Mouse (Mus musculus): ENCODE results near the gene Hspa4l. TPM values are rescaled to one million over a fixed set of nuclear protein-coding genes. Genes with fewer than 3 reads are reported as not detected.

The Hspa4l gene
- total and polyA plus RNA-seq, 2 experiments from 2014 or later: 27.8 to 46.8 TPM

- Histone ChIP-seq H3K4me2 (ENCODE audit: low read depth, low read length) (no peak overlapping the region), H3K9me3 (replicated peaks; ENCODE audit: control insufficient read depth, low read length) (no peaks in the 10 kb centered on the region), H3K27ac (ENCODE audit: low read depth) (no peak overlapping the region), H3K4me1 (ENCODE audit: control insufficient read depth, insufficient read depth) (no peaks in the 10 kb centered on the region), H3K36me3 (replicated peaks; ENCODE audit: control insufficient read depth, insufficient read depth, low read length) (no peaks in the 10 kb centered on the region), H3K4me3 (ENCODE audit: low read depth, low read length) (no peak overlapping the region), H3K27me3 (ENCODE audit: control insufficient read depth, insufficient read depth, low read length) (no peaks in the 10 kb centered on the region), H3K9ac (replicated peaks; ENCODE audit: low read depth, low read length) (no peak overlapping the region)
- WGBS: 58% methylated on average over 1 of the region's 1 CpGs
- TF ChIP-seq CTCF (IDR thresholded peaks at IDR 0.05; ENCODE audit: low read depth): no peak
- no peak for DNase-seq (ENCODE audit: low spot score)
- no peak for ATAC-seq (ENCODE audit: insufficient read depth, low read depth)
These were observed 28.2 kb upstream of the Hspa4l start for GRCm38 (mm10) chr3:40716056-40716455.

DNA sequence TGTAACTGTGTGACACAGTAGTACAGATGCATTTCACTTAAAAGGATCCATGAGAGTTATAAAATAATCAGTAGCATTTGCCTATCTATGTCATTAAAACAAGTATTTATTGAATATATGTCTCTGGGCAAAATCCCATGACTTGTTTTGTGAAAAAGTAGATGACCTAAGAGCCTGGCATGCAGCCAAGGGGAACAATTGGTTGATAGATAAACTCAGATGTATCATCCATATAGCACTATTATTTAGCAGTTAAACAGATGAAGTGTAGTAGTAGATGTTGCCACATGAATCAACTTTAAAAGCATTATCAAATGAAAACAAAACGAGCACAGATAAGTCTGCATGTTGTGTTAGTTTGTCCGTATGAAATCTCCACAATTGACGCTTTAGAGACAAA is 25.3 kb upstream of the Hspa4l start:
- Histone ChIP-seq H3K4me1 (ENCODE audit: control insufficient read depth, insufficient read depth) (no peaks in the 10 kb centered on the region), H3K4me2 (ENCODE audit: low read depth, low read length) (no peak overlapping the region), H3K27ac (ENCODE audit: low read depth) (no peak overlapping the region), H3K9ac (replicated peaks; ENCODE audit: low read depth, low read length) (no peak overlapping the region), H3K36me3 (replicated peaks; ENCODE audit: control insufficient read depth, insufficient read depth, low read length) (no peaks in the 10 kb centered on the region), H3K27me3 (ENCODE audit: control insufficient read depth, insufficient read depth, low read length) (no peaks in the 10 kb centered on the region), H3K9me3 (replicated peaks; ENCODE audit: control insufficient read depth, low read length) (no peaks in the 10 kb centered on the region), H3K4me3 (ENCODE audit: low read depth, low read length) (no peak overlapping the region)
- WGBS: 39% methylated on average over 3 of the region's 3 CpGs
- TF ChIP-seq CTCF (IDR thresholded peaks at IDR 0.05; ENCODE audit: low read depth) (no peak), EP300 (IDR thresholded peaks at IDR 0.05; ENCODE audit: low read depth) (no peak)
- ATAC-seq (ENCODE audit: insufficient read depth, low read depth) (no peak), DNase-seq (ENCODE audit: low spot score) (no peak)

DNA sequence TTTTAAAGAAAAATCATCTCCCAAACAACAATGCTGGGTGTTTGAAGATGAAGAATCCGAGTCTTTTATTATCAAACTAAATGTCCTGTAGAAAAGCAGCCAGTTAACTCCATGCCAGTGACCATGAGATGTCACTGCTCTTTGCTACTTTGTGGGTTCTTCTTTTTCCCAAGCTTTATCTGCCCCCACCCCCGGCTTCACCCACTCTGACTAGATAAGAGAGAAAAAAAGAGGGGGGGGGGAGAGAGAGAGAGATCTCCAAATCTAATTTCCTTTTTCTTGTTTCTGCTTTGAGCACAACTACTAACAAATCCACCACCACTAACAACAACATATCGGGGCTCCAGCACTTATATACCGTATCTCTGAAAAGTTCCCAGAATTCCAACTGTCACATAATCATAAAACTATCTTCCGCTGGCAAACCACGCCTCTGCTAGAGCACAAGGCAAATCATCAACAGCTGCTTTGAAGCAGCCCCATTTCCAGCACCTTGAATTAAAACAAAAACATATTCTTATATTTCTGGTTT is 5.8 kb upstream of the Hspa4l start:
- no peaks in the 10 kb centered on the region for H3K9me3 ChIP-seq (replicated peaks; ENCODE audit: control insufficient read depth, low read length)
- DNase-seq (ENCODE audit: low spot score) (no peak), ATAC-seq (ENCODE audit: insufficient read depth, low read depth) (no peak)
- WGBS: 62% methylated on average over 6 of the region's 6 CpGs
- H3K4me3 ChIP-seq (ENCODE audit: low read depth, low read length): no peak overlapping the region
- no peaks in the 10 kb centered on the region for H3K36me3 ChIP-seq (replicated peaks; ENCODE audit: control insufficient read depth, insufficient read depth, low read length)
- no peak for TF ChIP-seq EP300 (IDR thresholded peaks at IDR 0.05; ENCODE audit: low read depth)
- no peak for TF ChIP-seq CTCF (IDR thresholded peaks at IDR 0.05; ENCODE audit: low read depth)
- no peak overlapping the region for H3K27ac ChIP-seq (ENCODE audit: low read depth)
- H3K4me1 ChIP-seq (ENCODE audit: control insufficient read depth, insufficient read depth): no peaks in the 10 kb centered on the region
- no peaks in the 10 kb centered on the region for H3K27me3 ChIP-seq (ENCODE audit: control insufficient read depth, insufficient read depth, low read length)
- no peak overlapping the region for H3K9ac ChIP-seq (replicated peaks; ENCODE audit: low read depth, low read length)
- no peak overlapping the region for H3K4me2 ChIP-seq (ENCODE audit: low read depth, low read length)

DNA sequence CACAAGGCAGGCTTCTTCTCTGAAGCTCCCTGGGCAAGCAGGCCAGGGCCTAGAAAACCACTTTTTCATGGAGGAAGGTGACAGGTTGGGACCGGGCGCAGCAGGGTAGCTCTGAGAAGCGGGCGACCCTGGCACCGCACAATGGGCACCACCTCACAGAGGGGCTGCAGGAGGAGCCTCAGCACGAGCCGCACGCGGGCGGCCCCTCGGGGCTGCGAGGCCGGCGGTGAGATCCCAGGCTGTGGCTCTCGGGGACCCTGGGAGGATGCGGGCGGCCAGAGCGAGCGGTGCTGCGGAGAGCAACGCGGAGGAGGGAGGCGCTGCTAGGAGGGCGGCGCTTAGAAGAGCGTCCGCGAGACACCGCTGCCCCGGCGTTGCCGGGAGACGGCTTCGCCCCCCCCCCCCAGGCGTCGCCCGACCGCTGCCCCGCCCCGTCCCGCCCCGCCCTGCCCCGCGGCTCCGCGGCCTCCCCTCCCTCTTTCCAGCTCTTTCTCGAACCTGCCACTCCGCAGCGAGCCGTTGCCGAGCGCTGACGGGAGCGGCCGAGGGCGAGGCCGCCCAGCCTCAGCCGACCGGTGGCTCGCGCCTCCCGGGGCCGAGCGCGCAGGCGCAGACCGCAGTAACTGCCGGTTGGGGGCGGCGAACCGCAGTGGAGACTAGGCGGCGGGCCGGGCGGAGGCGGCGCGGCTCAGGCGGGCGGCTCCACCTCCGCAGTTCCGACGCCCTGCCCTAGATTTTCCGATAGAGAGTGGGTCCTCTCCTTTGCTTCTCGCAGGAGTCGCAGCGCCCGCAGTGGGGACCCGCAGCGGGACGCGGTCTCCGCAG is 753 bp downstream of the Hspa4l start:
- Histone ChIP-seq H3K9me3 (replicated peaks; ENCODE audit: control insufficient read depth, low read length) (no peaks in the 10 kb centered on the region), H3K27me3 (ENCODE audit: control insufficient read depth, insufficient read depth, low read length) (no peaks in the 10 kb centered on the region), H3K9ac (replicated peaks; ENCODE audit: low read depth, low read length) (peak overlapping the region; percentile 78), H3K27ac (ENCODE audit: low read depth) (peak overlapping the region; percentile 75), H3K4me1 (ENCODE audit: control insufficient read depth, insufficient read depth) (peaks cover 14% of the 10 kb centered on the region), H3K4me3 (ENCODE audit: low read depth, low read length) (peak overlapping the region; percentile 86), H3K36me3 (replicated peaks; ENCODE audit: control insufficient read depth, insufficient read depth, low read length) (no peaks in the 10 kb centered on the region), H3K4me2 (ENCODE audit: low read depth, low read length) (peak overlapping the region; percentile 83)
- no peak for TF ChIP-seq EP300 (IDR thresholded peaks at IDR 0.05; ENCODE audit: low read depth)
- TF ChIP-seq CTCF (IDR thresholded peaks at IDR 0.05; ENCODE audit: low read depth): no peak
- DNase-seq (ENCODE audit: low spot score): peak; percentile 84
- whole genome bisulfite sequencing: under 1% methylated on average over 56 of the region's 93 CpGs
- peak; percentile 93 for ATAC-seq (ENCODE audit: insufficient read depth, low read depth)

- ATAC-seq (ENCODE audit: insufficient read depth, low read depth) (peak; percentile 22; the same call in 1 of the 2 replicates), DNase-seq (ENCODE audit: low spot score) (peak; percentile 45)
- TF ChIP-seq CTCF (IDR thresholded peaks at IDR 0.05; ENCODE audit: low read depth): no peak
- TF ChIP-seq EP300 (IDR thresholded peaks at IDR 0.05; ENCODE audit: low read depth): no peak
- H3K27me3 ChIP-seq (ENCODE audit: control insufficient read depth, insufficient read depth, low read length): no peaks in the 10 kb centered on the region
- H3K27ac ChIP-seq (ENCODE audit: low read depth): peak overlapping the region; percentile 75
- no peaks in the 10 kb centered on the region for H3K36me3 ChIP-seq (replicated peaks; ENCODE audit: control insufficient read depth, insufficient read depth, low read length)
- H3K4me2 ChIP-seq (ENCODE audit: low read depth, low read length): peak overlapping the region; percentile 83
- H3K4me1 ChIP-seq (ENCODE audit: control insufficient read depth, insufficient read depth): peaks cover 14% of the 10 kb centered on the region
- peak overlapping the region; percentile 86 for H3K4me3 ChIP-seq (ENCODE audit: low read depth, low read length)
- no peaks in the 10 kb centered on the region for H3K9me3 ChIP-seq (replicated peaks; ENCODE audit: control insufficient read depth, low read length)
- peak overlapping the region; percentile 78 for H3K9ac ChIP-seq (replicated peaks; ENCODE audit: low read depth, low read length)
- 2% methylated on average over 37 of the region's 37 CpGs for WGBS
These were observed 1.6 kb downstream of the Hspa4l start for GRCm38 (mm10) chr3:40745661-40746547.
